Mouse (Mus musculus) neural tube, postnatal 0 days (tissue): ENCODE data around the gene Capza1. TPM values are rescaled to one million over a fixed set of nuclear protein-coding genes. Genes with fewer than 3 reads are reported as not detected.

Experiments
- polyA plus RNA-seq: library from polyadenylated mRNA; unstranded; fragments of >200 nt; fragmentation: Nextera tagmentation; extraction: Ambion mirVana; gene quantifications from 2 replicates; pipeline ENCODE4 v1.2.1, GENCODE M21; 2015

The Capza1 gene
- 89.3 and 96.2 TPM in 2 replicates for polyA plus RNA-seq

GRCm38 (mm10) chr3:104863786-104864650, at the start of gene Capza1, which contains the start of gene St7l:
Gene Capza1, minus strand, starts transcription at chr3:104864505.
Gene St7l, plus strand, starts transcription at chr3:104864005.

GRCm38 (mm10) chr3:104817991-104818748, 46.1 kb downstream of the Capza1 start, which contains the start of gene Mov10:
Gene Mov10, minus strand, starts transcription at chr3:104818563.

GRCm38 (mm10) chr3:104788075-104788474, 76.2 kb downstream of the Capza1 start, which contains the start of gene Rhoc:
Gene Rhoc, plus strand, starts transcription at chr3:104788375.

GRCm38 (mm10) chr3:104781471-104781903, 82.8 kb downstream of the Capza1 start, which contains the start of gene Fam19a3:
Gene Fam19a3, minus strand, starts transcription at chr3:104781840.

GRCm38 (mm10) chr3:104780561-104781420, 83.5 kb downstream of the Capza1 start, which contains the start of gene Ppm1j:
Gene Ppm1j, plus strand, starts transcription at chr3:104781056.

Other genes with a start within 250 kb of the Capza1 start
- 22.3 and 24.6 TPM in 2 replicates for gene Slc16a1, start 225.8 kb downstream of the Capza1 start, polyA plus RNA-seq
- gene Ppm1j, start 83.4 kb downstream of the Capza1 start, polyA plus RNA-seq: 1.8 and 5.1 TPM in 2 replicates
- 0.05 TPM in 1 of 2 replicates, not detected in the other for gene Fam19a3, start 82.7 kb downstream of the Capza1 start, polyA plus RNA-seq
- 79.1 and 85.0 TPM in 2 replicates for gene Rhoc, start 76.1 kb downstream of the Capza1 start, polyA plus RNA-seq
- 9.7 and 11.6 TPM in 2 replicates for gene Mov10, start 45.9 kb downstream of the Capza1 start, polyA plus RNA-seq
- gene St7l, start 500 bp downstream of the Capza1 start, polyA plus RNA-seq: 24.8 and 31.7 TPM in 2 replicates
- 0.49 and 0.64 TPM in 2 replicates for gene Wnt2b, start 97.4 kb upstream of the Capza1 start, polyA plus RNA-seq
- gene Cttnbp2nl, start 188.6 kb upstream of the Capza1 start, polyA plus RNA-seq: 34.1 and 37.4 TPM in 2 replicates
- gene 4930564D02Rik, start 202.3 kb upstream of the Capza1 start, polyA plus RNA-seq: not detected in 2 replicates